Mouse (Mus musculus) layer of hippocampus, adult 18-20 months (tissue): ENCODE measurements around the gene Nkx3-2. TPM values are rescaled to one million over a fixed set of nuclear protein-coding genes. Genes with fewer than 3 reads are reported as not detected.

Experiments used
- total RNA-seq, 2 experiments: library from RNA; stranded (reverse); gene quantifications; 2 replicates each; pipeline ENCODE4 v1.2.3; 2021

Gene Nkx3-2
- total RNA-seq, 2 experiments from 2014 or later, result not detected

Other genes starting within 250 kb of the Nkx3-2 start
- gene Rab28, start 56.3 kb downstream of the Nkx3-2 start, total RNA-seq, result 10 to 100 TPM; 80.6 to 86.4 TPM
- 10 to 100 TPM; 38.5 to 38.9 TPM for gene Bod1l, start 79.8 kb upstream of the Nkx3-2 start, total RNA-seq